In the genomic region with DNA sequence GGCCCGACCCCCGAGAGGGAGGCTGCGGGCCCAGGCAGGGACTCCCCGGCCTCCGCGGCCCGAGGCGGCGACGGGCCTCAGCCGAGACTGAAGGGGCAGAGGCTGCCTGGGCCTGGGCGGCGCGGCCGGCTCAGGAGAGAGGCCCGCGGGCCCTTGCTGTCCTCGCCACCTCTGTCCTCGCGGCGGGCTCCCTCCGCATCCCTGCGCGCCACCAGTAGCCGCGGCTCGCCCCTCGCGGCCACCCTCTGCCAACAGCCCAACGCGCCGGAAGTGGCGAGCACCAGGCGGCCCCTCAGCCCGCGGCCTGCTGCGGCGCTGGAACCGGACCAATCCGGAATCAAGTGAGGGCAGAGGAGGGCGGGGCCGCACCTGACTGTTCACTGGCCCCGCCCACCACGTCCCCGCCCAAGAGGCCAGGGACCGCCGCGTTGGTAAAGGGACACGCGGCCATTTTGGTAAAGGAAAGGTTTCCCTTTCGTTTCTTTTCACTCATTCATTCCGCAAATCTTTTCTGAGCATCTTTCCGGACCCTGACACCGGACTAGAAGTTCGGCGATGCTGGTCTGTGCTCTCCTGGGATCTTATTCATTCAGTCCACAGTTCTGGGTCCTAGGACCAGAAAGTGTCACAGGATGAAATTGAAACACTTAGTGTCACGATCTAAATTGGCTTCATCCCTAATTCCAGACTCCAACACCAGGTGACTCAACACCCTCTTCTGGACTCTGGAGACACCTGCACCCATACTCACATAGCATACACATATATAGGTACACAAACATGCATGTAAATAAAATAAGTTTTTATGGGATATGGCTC, we compare ENCODE assay signal across 8 mouse cellular contexts. TPM values are rescaled to one million over a fixed set of nuclear protein-coding genes. Genes with fewer than 3 reads are reported as not detected.
DNase-seq lines count a peak whose midpoint lies in the region; ATAC-seq and TF ChIP-seq lines count a peak whose summit lies in the region.

Xpo6 (minus strand) TSS at position 324 of the 819 bp plus-strand sequence.

- peak within 1 kb of the TSS; percentile 86 for H3K4me3 ChIP-seq in hindbrain, embryonic 14.5 days (replicated peaks; ENCODE audit: low read length)

- H3K9me3 ChIP-seq in hindbrain, embryonic 14.5 days (ENCODE audit: control insufficient read depth, low read length) = no peaks in the 10 kb centered on the region

- peak; percentile 31 for TF ChIP-seq CTCF in Patski (IDR thresholded peaks at IDR 0.05)

- peak; percentile 88 for ATAC-seq in Patski
- peak; percentile 96 for ATAC-seq in hindbrain, embryonic 14.5 days (ENCODE audit: low FRiP score)

- under 1% methylated on average over 56 of the region's 57 CpGs for WGBS in hindbrain, embryonic 14.5 days

- H3K27ac ChIP-seq in hindbrain, embryonic 14.5 days = peak within 1 kb of the TSS; percentile 78

- peak within 1 kb of the TSS; percentile 97 for H3K9ac ChIP-seq in hindbrain, embryonic 14.5 days

- H3K27me3 ChIP-seq in Patski = peaks cover under 1% of the 10 kb centered on the region
- H3K27me3 ChIP-seq in hindbrain, embryonic 14.5 days (ENCODE audit: control insufficient read depth, insufficient read depth, low read length) = no peaks in the 10 kb centered on the region

- in situ Hi-C loops in Patski (cut with MboI; ENCODE audit: low pct_unique_long_range_greater_than_20kb) = no loop called here

- peak; percentile 57 for DNase-seq in Patski (ENCODE audit: low read depth, low spot score)
- DNase-seq in cerebellum, postnatal 14 days = peak; percentile 99 to 100
- DNase-seq in frontal cortex, postnatal 25 days (ENCODE audit: low spot score in 2 of 2) = peak; percentile 85 to 89
- peak; percentile 94 for DNase-seq in hindbrain, embryonic 14.5 days (ENCODE audit: low spot score)
- DNase-seq in layer of hippocampus, postnatal 36 days = peak; percentile 91
- DNase-seq in lung, postnatal 36 days = peak; percentile 98
- peak; percentile 98 for DNase-seq in retina, postnatal 1 day
- DNase-seq in urinary bladder, adult 18-20 months (ENCODE audit: low spot score in 2 of 2) = peak; percentile 84 to 90

- peak within 1 kb of the TSS; percentile 92 for H3K4me2 ChIP-seq in hindbrain, embryonic 14.5 days (replicated peaks)

- H3K36me3 ChIP-seq in hindbrain, embryonic 14.5 days (replicated peaks; ENCODE audit: control insufficient read depth, insufficient read depth) = no peaks in the 10 kb centered on the region

- POLR2A ChIA-PET in Patski (lab: Charles Lee) = interaction anchor here (0.7 kb wide), 1 partner anchor 527 kb away, joined by 6 read pairs; no protein-coding TSS in a partner anchor

- CTCF ChIA-PET in Patski (lab: Charles Lee) = no interaction called here

- H3K4me1 ChIP-seq in hindbrain, embryonic 14.5 days (replicated peaks; ENCODE audit: control insufficient read depth, insufficient read depth, low read length) = peaks cover 20% of the 10 kb centered on the region

RNA-seq across cellular contexts. Expression of gene Xpo6, which starts in this region (rescaled TPM):
- polyA plus RNA-seq in Patski (2021) = 99.2 TPM
- polyA plus RNA-seq in hindbrain, embryonic 14.5 days (2014; fragmentation: Nextera tagmentation; extraction: Ambion mirVana) = 63.9 and 69.3 TPM in 2 replicates
- 10 to 100 TPM; 89.5 to 94.1 TPM for total RNA-seq in layer of hippocampus, postnatal 36 days (2021)

Comparison
In these comparisons a context has a peak if more than half of its experiments do, and no peak if none do; other contexts are left out.
1. Peak in every context shown above with its lines: DNase-seq, ATAC-seq, H3K4me3 ChIP-seq and H3K27ac ChIP-seq.